Mouse (Mus musculus): ENCODE results near the gene Atp6v1e1. TPM values are rescaled to one million over a fixed set of nuclear protein-coding genes. Genes with fewer than 3 reads are reported as not detected.

The Atp6v1e1 gene
- polyA plus RNA-seq, 1 experiment from 2014 or later = 160 TPM

- no peak for ATAC-seq (replicated peaks; ENCODE audit: low FRiP score)
- H3K9me3 ChIP-seq (ENCODE audit: control insufficient read depth, low read length) = no peaks in the 10 kb centered on the region
- 76% methylated on average over 5 of the region's 5 CpGs for WGBS
- H3K27me3 ChIP-seq (replicated peaks; ENCODE audit: control insufficient read depth, insufficient read depth, low read length) = no peaks in the 10 kb centered on the region
- no peak overlapping the region for H3K4me2 ChIP-seq
- no peaks in the 10 kb centered on the region; the same call in none of the 2 replicates for H3K4me1 ChIP-seq (replicated peaks; ENCODE audit: control insufficient read depth, insufficient read depth, low read length)
- no peak for DNase-seq (ENCODE audit: low spot score)
- H3K4me3 ChIP-seq (ENCODE audit: low read depth, low read length) = no peak overlapping the region
- peaks cover 71% of the 10 kb centered on the region for H3K36me3 ChIP-seq (ENCODE audit: control insufficient read depth, insufficient read depth, low read length)
- H3K27ac ChIP-seq (ENCODE audit: low read depth, low read length) = peak overlapping the region; percentile 69; the same call in 1 of the 2 replicates
- H3K9ac ChIP-seq (ENCODE audit: low read depth, low read length) = no peak overlapping the region
Observed at GRCm38 (mm10) chr6:120806999-120807737, 15.4 kb downstream of the Atp6v1e1 start.

GRCm38 (mm10) chr6:120799581-120800041, 23.0 kb downstream of the Atp6v1e1 start:
- H3K9me3 ChIP-seq (ENCODE audit: control insufficient read depth, low read length) = no peaks in the 10 kb centered on the region
- no peak overlapping the region for H3K9ac ChIP-seq (ENCODE audit: low read depth, low read length)
- peaks cover 4% of the 10 kb centered on the region; the same call in 1 of the 2 replicates for H3K4me1 ChIP-seq (replicated peaks; ENCODE audit: control insufficient read depth, insufficient read depth, low read length)
- 94% methylated on average over 4 of the region's 4 CpGs for WGBS
- no peaks in the 10 kb centered on the region for H3K27me3 ChIP-seq (replicated peaks; ENCODE audit: control insufficient read depth, insufficient read depth, low read length)
- DNase-seq (ENCODE audit: low spot score) (no peak), ATAC-seq (replicated peaks; ENCODE audit: low FRiP score) (no peak)
- H3K27ac ChIP-seq (ENCODE audit: low read depth, low read length) = no peak overlapping the region
- no peak overlapping the region for H3K4me2 ChIP-seq
- H3K36me3 ChIP-seq (ENCODE audit: control insufficient read depth, insufficient read depth, low read length) = peaks cover 74% of the 10 kb centered on the region
- no peak overlapping the region for H3K4me3 ChIP-seq (ENCODE audit: low read depth, low read length)

GRCm38 (mm10) chr6:120798905-120799304, 23.7 kb downstream of the Atp6v1e1 start:
- DNase-seq (ENCODE audit: low spot score) = no peak
- Histone ChIP-seq H3K9ac (ENCODE audit: low read depth, low read length) (no peak overlapping the region), H3K4me3 (ENCODE audit: low read depth, low read length) (no peak overlapping the region), H3K27me3 (replicated peaks; ENCODE audit: control insufficient read depth, insufficient read depth, low read length) (no peaks in the 10 kb centered on the region), H3K4me1 (replicated peaks; ENCODE audit: control insufficient read depth, insufficient read depth, low read length) (peaks cover 4% of the 10 kb centered on the region; the same call in 1 of the 2 replicates), H3K9me3 (ENCODE audit: control insufficient read depth, low read length) (no peaks in the 10 kb centered on the region), H3K27ac (ENCODE audit: low read depth, low read length) (no peak overlapping the region), H3K36me3 (ENCODE audit: control insufficient read depth, insufficient read depth, low read length) (peaks cover 76% of the 10 kb centered on the region), H3K4me2 (no peak overlapping the region)
- WGBS = 87% methylated on average over 4 of the region's 4 CpGs
- no peak for ATAC-seq (replicated peaks; ENCODE audit: low FRiP score)

- H3K4me3 ChIP-seq (ENCODE audit: low read depth, low read length) = no peak overlapping the region
- no peaks in the 10 kb centered on the region for H3K9me3 ChIP-seq (ENCODE audit: control insufficient read depth, low read length)
- H3K9ac ChIP-seq (ENCODE audit: low read depth, low read length) = no peak overlapping the region
- WGBS = 84% methylated on average over 7 of the region's 7 CpGs
- DNase-seq (ENCODE audit: low spot score) = no peak
- H3K27me3 ChIP-seq (replicated peaks; ENCODE audit: control insufficient read depth, insufficient read depth, low read length) = no peaks in the 10 kb centered on the region
- peaks cover 4% of the 10 kb centered on the region; the same call in 1 of the 2 replicates for H3K4me1 ChIP-seq (replicated peaks; ENCODE audit: control insufficient read depth, insufficient read depth, low read length)
- no peak overlapping the region for H3K27ac ChIP-seq (ENCODE audit: low read depth, low read length)
- H3K4me2 ChIP-seq = no peak overlapping the region
- H3K36me3 ChIP-seq (ENCODE audit: control insufficient read depth, insufficient read depth, low read length) = peaks cover 68% of the 10 kb centered on the region
- no peak for ATAC-seq (replicated peaks; ENCODE audit: low FRiP score)
Observed at GRCm38 (mm10) chr6:120798019-120798418, 24.6 kb downstream of the Atp6v1e1 start.

- ATAC-seq (replicated peaks; ENCODE audit: low FRiP score) = no peak
- H3K4me1 ChIP-seq (replicated peaks; ENCODE audit: control insufficient read depth, insufficient read depth, low read length) = peaks cover 4% of the 10 kb centered on the region; the same call in 1 of the 2 replicates
- no peak overlapping the region for H3K9ac ChIP-seq (ENCODE audit: low read depth, low read length)
- no peaks in the 10 kb centered on the region for H3K9me3 ChIP-seq (ENCODE audit: control insufficient read depth, low read length)
- no peak overlapping the region; the same call in 1 of the 2 replicates for H3K27ac ChIP-seq (ENCODE audit: low read depth, low read length)
- DNase-seq (ENCODE audit: low spot score) = no peak
- no peaks in the 10 kb centered on the region for H3K27me3 ChIP-seq (replicated peaks; ENCODE audit: control insufficient read depth, insufficient read depth, low read length)
- no peak overlapping the region for H3K4me3 ChIP-seq (ENCODE audit: low read depth, low read length)
- H3K4me2 ChIP-seq = no peak overlapping the region
- 89% methylated on average over 2 of the region's 2 CpGs for WGBS
- H3K36me3 ChIP-seq (ENCODE audit: control insufficient read depth, insufficient read depth, low read length) = peaks cover 59% of the 10 kb centered on the region
Observed at GRCm38 (mm10) chr6:120796111-120796510, 26.5 kb downstream of the Atp6v1e1 start.

- no peaks in the 10 kb centered on the region for H3K27me3 ChIP-seq (replicated peaks; ENCODE audit: control insufficient read depth, insufficient read depth, low read length)
- H3K27ac ChIP-seq (ENCODE audit: low read depth, low read length) = no peak overlapping the region
- H3K9me3 ChIP-seq (ENCODE audit: control insufficient read depth, low read length) = no peaks in the 10 kb centered on the region
- ATAC-seq (replicated peaks; ENCODE audit: low FRiP score) = no peak
- no peak overlapping the region for H3K4me3 ChIP-seq (ENCODE audit: low read depth, low read length)
- peaks cover 58% of the 10 kb centered on the region for H3K36me3 ChIP-seq (ENCODE audit: control insufficient read depth, insufficient read depth, low read length)
- 40% methylated on average over 5 of the region's 5 CpGs for WGBS
- no peak overlapping the region for H3K4me2 ChIP-seq
- H3K4me1 ChIP-seq (replicated peaks; ENCODE audit: control insufficient read depth, insufficient read depth, low read length) = peaks cover 7% of the 10 kb centered on the region
- no peak overlapping the region for H3K9ac ChIP-seq (ENCODE audit: low read depth, low read length)
- no peak for DNase-seq (ENCODE audit: low spot score)
Observed at GRCm38 (mm10) chr6:120795422-120796086, 27.0 kb downstream of the Atp6v1e1 start.

- Histone ChIP-seq H3K4me3 (ENCODE audit: low read depth, low read length) (no peak overlapping the region), H3K4me1 (replicated peaks; ENCODE audit: control insufficient read depth, insufficient read depth, low read length) (peaks cover 14% of the 10 kb centered on the region), H3K27me3 (replicated peaks; ENCODE audit: control insufficient read depth, insufficient read depth, low read length) (no peaks in the 10 kb centered on the region), H3K9ac (ENCODE audit: low read depth, low read length) (no peak overlapping the region), H3K9me3 (ENCODE audit: control insufficient read depth, low read length) (no peaks in the 10 kb centered on the region), H3K27ac (ENCODE audit: low read depth, low read length) (no peak overlapping the region), H3K4me2 (no peak overlapping the region), H3K36me3 (ENCODE audit: control insufficient read depth, insufficient read depth, low read length) (peaks cover 40% of the 10 kb centered on the region)
- no peak for ATAC-seq (replicated peaks; ENCODE audit: low FRiP score)
- no peak for DNase-seq (ENCODE audit: low spot score)
- WGBS = 87% methylated on average over 8 of the region's 8 CpGs
Observed at GRCm38 (mm10) chr6:120792947-120793346, 29.6 kb downstream of the Atp6v1e1 start.

GRCm38 (mm10) chr6:120790717-120791116, 31.9 kb downstream of the Atp6v1e1 start:
- no peak overlapping the region for H3K27ac ChIP-seq (ENCODE audit: low read depth, low read length)
- H3K27me3 ChIP-seq (replicated peaks; ENCODE audit: control insufficient read depth, insufficient read depth, low read length) = no peaks in the 10 kb centered on the region
- H3K4me2 ChIP-seq = no peak overlapping the region
- no peak overlapping the region for H3K4me3 ChIP-seq (ENCODE audit: low read depth, low read length)
- DNase-seq (ENCODE audit: low spot score) (no peak), ATAC-seq (replicated peaks; ENCODE audit: low FRiP score) (no peak)
- H3K4me1 ChIP-seq (replicated peaks; ENCODE audit: control insufficient read depth, insufficient read depth, low read length) = peaks cover 13% of the 10 kb centered on the region
- WGBS = 80% methylated on average over 5 of the region's 5 CpGs
- no peaks in the 10 kb centered on the region for H3K9me3 ChIP-seq (ENCODE audit: control insufficient read depth, low read length)
- peaks cover 20% of the 10 kb centered on the region for H3K36me3 ChIP-seq (ENCODE audit: control insufficient read depth, insufficient read depth, low read length)
- H3K9ac ChIP-seq (ENCODE audit: low read depth, low read length) = no peak overlapping the region

Data from liver, embryonic 11.5 days (tissue).